Mouse (Mus musculus): ENCODE results near the gene Arhgap21. TPM values are rescaled to one million over a fixed set of nuclear protein-coding genes. Genes with fewer than 3 reads are reported as not detected.
"Not testable (repeated sequence)": the region's sequence is repeated elsewhere in the genome, so short reads cannot be mapped to it uniquely, and the experiment has no call there.

Arhgap21 gene
- total RNA-seq, 2 experiments from 2014 or later = 204 to 212 TPM

GRCm38 (mm10) chr2:20947036-20947435, 21.6 kb downstream of the Arhgap21 start:
- intact Hi-C loops (cut with DNase I) = no loop called here
- DNase-seq (ENCODE audit: extremely low spot score in 1 of 2, low spot score in 2 of 2) = no peak

DNA sequence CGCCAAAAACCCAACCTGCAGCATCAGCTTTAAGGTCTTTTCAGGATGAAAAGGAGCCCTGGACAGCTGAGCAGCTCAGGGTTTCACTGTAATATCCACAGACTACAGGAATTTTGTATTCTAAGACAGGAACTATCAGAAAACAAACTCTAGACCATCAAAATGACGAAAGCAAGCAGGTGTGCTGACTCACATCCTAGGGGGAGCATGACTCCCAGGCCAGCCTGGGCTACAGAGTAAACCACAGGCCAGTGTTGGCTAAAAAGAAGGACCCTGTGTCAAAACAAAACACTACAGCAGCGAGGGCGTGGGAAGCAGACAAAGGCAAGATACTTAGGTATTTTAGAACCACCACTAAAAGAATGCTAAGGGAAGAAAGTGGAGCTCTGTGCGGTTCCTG, 23.1 kb downstream of the Arhgap21 start:
- intact Hi-C loops (cut with DNase I) = no loop called here
- DNase-seq (ENCODE audit: extremely low spot score in 1 of 2, low spot score in 2 of 2) = no peak

GRCm38 (mm10) chr2:20943730-20944454, 24.8 kb downstream of the Arhgap21 start:
- intact Hi-C loops (cut with DNase I) = no loop called here
- DNase-seq (ENCODE audit: extremely low spot score in 1 of 2, low spot score in 2 of 2) = no peak

DNA sequence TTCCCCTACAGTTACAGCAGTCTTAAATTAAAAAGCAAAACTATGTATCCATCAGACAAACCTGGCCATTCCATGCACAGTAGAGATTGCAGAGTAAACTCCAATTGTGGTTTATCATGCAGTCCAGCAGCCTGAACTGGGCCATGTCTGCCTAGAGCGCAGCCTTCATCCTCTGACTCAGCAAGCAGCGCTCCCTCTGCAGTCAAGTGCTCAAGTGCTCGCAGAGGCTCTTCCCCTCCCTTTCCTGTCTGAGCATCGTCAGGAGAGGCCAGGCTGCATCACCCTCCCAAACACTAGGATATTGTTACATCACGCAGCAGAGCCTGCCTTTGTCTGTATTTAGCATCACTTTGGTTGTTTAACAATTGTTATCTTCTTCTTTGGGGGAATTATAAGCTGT, 25.5 kb downstream of the Arhgap21 start:
- intact Hi-C loops (cut with DNase I) = no loop called here
- peak in 1 of 2 experiments; percentile 24 for DNase-seq (ENCODE audit: extremely low spot score in 1 of 2, low spot score in 2 of 2)

GRCm38 (mm10) chr2:20942434-20943198, 26.1 kb downstream of the Arhgap21 start:
- no peak for DNase-seq (ENCODE audit: extremely low spot score in 1 of 2, low spot score in 2 of 2)
- intact Hi-C loops (cut with DNase I) = no loop called here

GRCm38 (mm10) chr2:20941105-20941504, 27.6 kb downstream of the Arhgap21 start:
- intact Hi-C loops (cut with DNase I) = no loop called here
- no peak for DNase-seq (ENCODE audit: extremely low spot score in 1 of 2, low spot score in 2 of 2)

GRCm38 (mm10) chr2:20939367-20939766, 29.3 kb downstream of the Arhgap21 start:
- intact Hi-C loops (cut with DNase I) = no loop called here
- DNase-seq (ENCODE audit: extremely low spot score in 1 of 2, low spot score in 2 of 2) = no peak

- DNase-seq (ENCODE audit: extremely low spot score in 1 of 2, low spot score in 2 of 2) = no peak
- intact Hi-C loops (cut with DNase I) = no loop called here
These were observed 32.0 kb downstream of the Arhgap21 start for GRCm38 (mm10) chr2:20936609-20937221.

DNA sequence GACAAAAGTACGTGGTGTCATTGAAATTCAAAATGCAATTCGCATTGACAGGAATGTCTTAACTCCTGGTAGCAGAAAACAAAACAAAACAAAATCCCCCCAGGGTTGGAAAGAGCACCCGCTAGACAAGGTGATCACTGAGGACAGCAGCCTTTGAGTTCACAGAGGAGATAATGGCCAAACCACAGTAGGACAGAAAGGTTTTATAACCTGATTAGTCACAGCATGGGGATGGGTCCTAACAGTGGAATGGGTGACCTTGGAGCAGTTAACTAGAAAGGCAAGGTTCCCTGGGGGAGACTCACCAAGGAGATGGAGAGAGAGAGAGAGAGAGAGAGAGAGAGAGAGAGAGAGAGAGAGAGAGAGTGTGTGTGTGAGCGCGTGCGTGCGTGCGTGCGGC, 34.3 kb downstream of the Arhgap21 start:
- intact Hi-C loops (cut with DNase I) = no loop called here
- no peak for DNase-seq (ENCODE audit: extremely low spot score in 1 of 2, low spot score in 2 of 2)

GRCm38 (mm10) chr2:20932748-20933313, 35.9 kb downstream of the Arhgap21 start:
- DNase-seq (ENCODE audit: extremely low spot score in 1 of 2, low spot score in 2 of 2) = no peak
- intact Hi-C loops (cut with DNase I) = no loop called here

- intact Hi-C loops (cut with DNase I) = not testable (repeated sequence)
These were observed 36.9 kb downstream of the Arhgap21 start for GRCm38 (mm10) chr2:20931761-20932160.

DNA sequence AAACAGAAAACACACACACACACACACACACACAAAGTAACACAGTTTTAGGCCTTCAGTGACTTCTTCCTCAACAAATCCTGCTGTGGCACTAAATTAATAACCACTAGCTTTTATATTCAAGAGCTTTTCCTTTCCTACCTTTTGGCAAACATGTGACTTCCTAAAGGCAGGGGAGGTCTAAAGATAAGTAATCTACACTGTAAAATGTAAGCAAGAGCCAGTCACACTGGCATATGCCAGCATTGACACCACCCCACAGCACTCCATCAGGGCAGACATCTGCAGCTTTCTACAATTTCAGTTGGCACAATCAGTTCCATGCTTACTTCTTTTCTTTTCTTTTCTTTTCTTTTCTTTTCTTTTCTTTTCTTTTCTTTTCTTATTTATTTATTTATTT, 40.2 kb downstream of the Arhgap21 start:
- no peak for DNase-seq (ENCODE audit: extremely low spot score in 1 of 2, low spot score in 2 of 2)
- intact Hi-C loops (cut with DNase I) = no loop called here

More at GRCm38 (mm10) chr2:20931761-20932160, 36.9 kb downstream of the Arhgap21 start:
- DNase-seq (ENCODE audit: extremely low spot score in 1 of 2, low spot score in 2 of 2) = not testable (repeated sequence)

- intact Hi-C loops (cut with DNase I) = no loop called here
- DNase-seq (ENCODE audit: extremely low spot score in 1 of 2, low spot score in 2 of 2) = no peak
These were observed 43.7 kb downstream of the Arhgap21 start for GRCm38 (mm10) chr2:20924938-20925337.

DNA sequence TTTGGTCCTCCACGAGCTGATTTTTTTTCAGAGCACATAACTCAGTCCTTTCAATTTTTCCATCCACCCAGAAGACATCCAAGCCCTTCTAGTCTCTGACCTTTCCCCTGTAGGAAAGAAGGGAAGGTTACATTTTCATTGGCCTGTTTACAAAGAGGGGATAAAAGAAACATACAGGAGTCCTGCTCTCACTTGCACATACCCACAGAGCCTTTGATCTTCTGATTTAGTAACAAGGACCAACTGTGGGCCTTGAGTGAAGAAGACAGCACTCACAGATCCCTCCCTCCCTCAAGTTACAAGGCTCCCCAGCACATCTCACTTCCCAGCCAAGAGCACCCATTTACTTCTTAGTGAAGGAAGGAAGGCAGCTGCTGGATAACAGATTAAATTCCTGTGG, 46.3 kb downstream of the Arhgap21 start:
- no peak for DNase-seq (ENCODE audit: extremely low spot score in 1 of 2, low spot score in 2 of 2)
- intact Hi-C loops (cut with DNase I) = no loop called here

- DNase-seq (ENCODE audit: extremely low spot score in 1 of 2, low spot score in 2 of 2) = no peak
- intact Hi-C loops (cut with DNase I) = no loop called here
These were observed 47.1 kb downstream of the Arhgap21 start for GRCm38 (mm10) chr2:20921558-20921957.

GRCm38 (mm10) chr2:20921021-20921420, 47.7 kb downstream of the Arhgap21 start:
- no peak for DNase-seq (ENCODE audit: extremely low spot score in 1 of 2, low spot score in 2 of 2)
- intact Hi-C loops (cut with DNase I) = no loop called here

DNA sequence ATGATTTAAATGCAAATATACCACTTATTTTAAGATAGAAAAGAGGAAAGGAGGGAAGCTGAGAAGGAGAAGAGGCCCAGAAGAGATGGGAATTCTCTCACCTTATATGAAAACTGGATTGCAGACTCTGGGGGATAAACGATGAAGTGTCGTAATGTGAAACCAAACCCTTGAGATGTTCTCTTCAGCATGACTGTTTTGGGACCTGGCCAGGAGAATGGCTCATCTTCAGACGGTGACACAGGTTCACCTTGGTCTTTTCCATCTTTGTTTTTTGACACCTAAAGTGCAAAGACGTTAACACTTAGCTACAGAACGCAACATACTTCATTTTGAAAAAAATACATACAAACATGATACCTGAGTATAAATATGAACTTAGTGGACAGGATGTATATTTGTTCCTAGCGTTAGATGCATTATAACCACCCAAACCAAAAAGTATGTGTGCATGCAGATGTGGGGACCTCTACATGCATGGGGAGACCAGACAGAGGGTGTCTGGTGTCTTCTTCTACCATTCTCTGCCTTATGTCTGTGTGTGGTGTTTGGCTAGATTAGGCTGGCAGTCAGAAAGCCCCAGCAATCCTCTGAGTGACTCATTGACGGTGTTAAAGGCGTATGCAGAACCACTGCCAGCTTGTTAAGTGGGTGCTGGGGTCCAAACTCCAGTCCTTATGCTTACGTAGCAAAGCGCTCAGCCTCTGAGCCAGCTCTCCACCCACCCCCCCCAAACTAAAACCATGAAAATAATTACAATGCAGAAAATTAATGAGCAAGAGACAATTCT, 54.0 kb downstream of the Arhgap21 start:
- no peak for DNase-seq (ENCODE audit: extremely low spot score in 1 of 2, low spot score in 2 of 2)
- intact Hi-C loops (cut with DNase I) = loop anchor here (5.0 kb wide), 1 partner anchor 53 kb away; the partner anchor contains the start of gene Arhgap21

GRCm38 (mm10) chr2:20913019-20913415, 55.7 kb downstream of the Arhgap21 start:
- DNase-seq (ENCODE audit: extremely low spot score in 1 of 2, low spot score in 2 of 2) = no peak
- intact Hi-C loops (cut with DNase I) = loop anchor here (5.0 kb wide), 1 partner anchor 54 kb away; the partner anchor contains the start of gene Arhgap21

Measured in left cerebral cortex, postnatal 10 days (tissue).